Mouse (Mus musculus): Measurements from ENCODE around the gene Olfr695. TPM values are rescaled to one million over a fixed set of nuclear protein-coding genes. Genes with fewer than 3 reads are reported as not detected.
"Not testable (repeated sequence)": the region's sequence is repeated elsewhere in the genome, so short reads cannot be mapped to it uniquely, and the experiment has no call there.

The Olfr695 gene
- polyA plus RNA-seq (2015; fragmentation: Nextera tagmentation; extraction: Ambion mirVana), result not detected in 2 replicates

DNA sequence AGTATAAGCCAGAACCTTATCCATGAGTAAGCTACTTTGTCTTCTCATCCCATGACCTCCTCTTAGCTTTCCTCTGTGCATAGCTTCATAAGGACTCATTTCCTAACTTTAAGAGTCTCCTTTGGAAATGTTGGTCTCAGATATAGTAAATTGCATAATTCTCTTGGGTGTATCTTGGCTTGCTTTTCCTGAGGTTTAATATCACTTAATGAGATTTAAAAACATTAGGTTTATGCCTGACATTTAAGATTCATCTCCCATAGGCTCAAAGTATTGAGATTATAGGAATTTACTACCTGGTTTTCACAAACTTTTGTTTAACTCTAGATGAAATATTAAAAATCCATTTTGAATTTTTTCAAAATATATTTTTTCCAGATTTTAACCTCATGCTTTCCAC lies at the start of gene Olfr695:
Gene Olfr695, minus strand, starts transcription at position 101 of the 400 bp plus-strand sequence.
- Histone ChIP-seq H3K9me3 (ENCODE audit: control insufficient read depth, low read length) (no peaks in the 10 kb centered on the region), H3K36me3 (ENCODE audit: control insufficient read depth, insufficient read depth) (no peaks in the 10 kb centered on the region), H3K27me3 (replicated peaks; ENCODE audit: control insufficient read depth, insufficient read depth, low read length) (no peaks in the 10 kb centered on the region), H3K4me1 (replicated peaks; ENCODE audit: control insufficient read depth, insufficient read depth, low read length) (no peaks in the 10 kb centered on the region), H3K27ac (ENCODE audit: low read length) (no peak within 1 kb of the TSS), H3K9ac (replicated peaks; ENCODE audit: low read depth, low read length) (no peak within 1 kb of the TSS), H3K4me3 (replicated peaks; ENCODE audit: low read length) (no peak within 1 kb of the TSS), H3K4me2 (ENCODE audit: low read length) (no peak within 1 kb of the TSS)
- no peak for ATAC-seq

DNA sequence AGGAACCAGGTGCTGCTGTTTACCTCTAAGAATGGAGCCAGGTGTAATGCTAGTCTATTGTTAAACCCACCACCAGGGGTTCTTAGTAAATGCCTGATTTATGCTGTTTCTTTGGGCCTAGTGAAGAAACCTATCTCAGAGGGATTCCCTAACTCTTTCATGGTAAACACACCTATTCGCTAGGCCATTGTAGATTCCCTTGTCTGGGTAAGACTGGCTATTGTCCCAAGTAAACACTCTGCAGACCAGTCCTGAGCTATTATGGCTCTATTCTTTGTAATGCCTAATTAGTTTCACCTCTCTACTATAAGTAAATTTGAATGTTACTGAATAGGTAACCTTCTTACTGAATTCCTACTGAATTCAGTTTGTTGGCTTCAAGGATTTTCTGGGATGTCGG lies 44.8 kb upstream of the Olfr695 start:
- H3K9me3 ChIP-seq (ENCODE audit: control insufficient read depth, low read length); H3K4me2 ChIP-seq (ENCODE audit: low read length); H3K36me3 ChIP-seq (ENCODE audit: control insufficient read depth, insufficient read depth); H3K4me3 ChIP-seq (replicated peaks; ENCODE audit: low read length); ATAC-seq; H3K27me3 ChIP-seq (replicated peaks; ENCODE audit: control insufficient read depth, insufficient read depth, low read length); H3K9ac ChIP-seq (replicated peaks; ENCODE audit: low read depth, low read length); H3K4me1 ChIP-seq (replicated peaks; ENCODE audit: control insufficient read depth, insufficient read depth, low read length); H3K27ac ChIP-seq (ENCODE audit: low read length): not testable (repeated sequence)
- WGBS, result 88% methylated on average over 2 of the region's 2 CpGs

DNA sequence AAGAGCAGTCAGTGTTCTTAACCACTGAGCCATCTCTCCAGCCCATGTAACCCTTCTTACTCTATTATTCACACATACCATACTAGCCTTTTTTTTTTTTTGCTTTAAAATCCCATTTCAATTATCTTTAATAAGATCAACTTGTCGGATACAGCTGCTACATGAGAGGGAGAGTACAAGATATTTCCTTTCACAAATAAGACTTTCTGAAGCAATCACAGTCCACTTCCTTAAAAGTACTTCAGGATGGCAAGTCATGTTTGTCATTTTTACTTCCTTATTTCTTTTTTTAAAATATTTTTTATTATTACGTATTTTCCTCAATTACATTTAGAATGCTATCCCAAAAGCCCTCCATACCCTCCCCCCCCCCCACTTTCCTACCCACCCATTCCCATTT lies 42.6 kb upstream of the Olfr695 start:
- H3K27me3 ChIP-seq (replicated peaks; ENCODE audit: control insufficient read depth, insufficient read depth, low read length), result no peaks in the 10 kb centered on the region
- H3K9ac ChIP-seq (replicated peaks; ENCODE audit: low read depth, low read length), result no peak overlapping the region
- no peak overlapping the region for H3K27ac ChIP-seq (ENCODE audit: low read length)
- H3K9me3 ChIP-seq (ENCODE audit: control insufficient read depth, low read length), result 0 out of 2 replicates have a peak, but pooled peaks cover 3% of the 10 kb centered on the region
- no peak for ATAC-seq
- 97% methylated on average over 2 of the region's 2 CpGs for WGBS
- H3K4me1 ChIP-seq (replicated peaks; ENCODE audit: control insufficient read depth, insufficient read depth, low read length), result no peaks in the 10 kb centered on the region
- no peak overlapping the region for H3K4me2 ChIP-seq (ENCODE audit: low read length)
- no peaks in the 10 kb centered on the region for H3K36me3 ChIP-seq (ENCODE audit: control insufficient read depth, insufficient read depth)
- H3K4me3 ChIP-seq (replicated peaks; ENCODE audit: low read length), result no peak overlapping the region

DNA sequence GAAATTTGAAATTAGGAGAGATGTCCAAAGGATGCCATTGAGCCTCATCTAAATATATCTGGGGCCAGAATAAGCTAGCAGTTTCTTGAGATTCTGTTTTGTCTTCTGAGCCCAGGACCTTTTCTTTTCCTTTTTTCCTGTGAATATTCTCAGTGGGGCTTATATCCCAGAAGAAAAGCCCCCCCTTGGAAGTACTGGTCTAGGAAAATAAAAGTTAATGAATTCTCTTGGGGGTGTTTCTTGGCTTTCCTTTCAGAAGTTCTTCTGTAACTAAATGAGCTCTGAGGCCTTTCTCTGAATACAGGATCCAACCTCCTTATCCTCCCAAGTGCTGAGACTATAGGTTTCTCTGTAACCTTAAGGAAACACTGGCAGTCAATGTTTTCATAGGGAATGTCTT lies 39.1 kb upstream of the Olfr695 start, which contains the start of gene Olfr698:
Gene Olfr698, minus strand, starts transcription at position 101 of the 400 bp plus-strand sequence.
- no peaks in the 10 kb centered on the region for H3K36me3 ChIP-seq (ENCODE audit: control insufficient read depth, insufficient read depth)
- ATAC-seq, result no peak

DNA sequence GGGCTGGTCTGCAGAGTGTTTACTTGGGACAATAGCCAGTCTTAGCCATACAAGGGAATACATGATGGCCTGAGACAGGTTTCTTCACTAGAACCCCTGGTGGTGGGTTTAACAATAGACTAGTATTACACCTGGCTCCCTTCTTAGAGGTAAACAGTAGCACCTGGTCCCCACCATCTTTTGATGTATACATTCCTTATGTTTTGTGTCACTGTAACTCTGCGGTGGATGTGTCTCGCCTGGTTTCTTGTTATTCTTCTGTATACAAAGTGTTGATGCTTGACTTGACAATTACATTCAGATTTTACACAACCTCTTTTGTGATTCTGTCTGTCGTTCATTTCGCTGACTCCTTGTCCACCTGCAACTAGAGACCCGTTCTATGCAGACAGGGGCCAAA lies 29.6 kb upstream of the Olfr695 start:
- Histone ChIP-seq H3K27ac (ENCODE audit: low read length) (no peak overlapping the region), H3K36me3 (ENCODE audit: control insufficient read depth, insufficient read depth) (no peaks in the 10 kb centered on the region), H3K4me1 (replicated peaks; ENCODE audit: control insufficient read depth, insufficient read depth, low read length) (no peaks in the 10 kb centered on the region), H3K4me2 (ENCODE audit: low read length) (no peak overlapping the region), H3K9me3 (ENCODE audit: control insufficient read depth, low read length) (0 out of 2 replicates have a peak, but pooled peaks cover 2% of the 10 kb centered on the region), H3K9ac (replicated peaks; ENCODE audit: low read depth, low read length) (no peak overlapping the region), H3K27me3 (replicated peaks; ENCODE audit: control insufficient read depth, insufficient read depth, low read length) (no peaks in the 10 kb centered on the region), H3K4me3 (replicated peaks; ENCODE audit: low read length) (no peak overlapping the region)
- WGBS, result 87% methylated on average over 5 of the region's 5 CpGs
- ATAC-seq, result no peak

More for the DNA sequence above, 39.1 kb upstream of the Olfr695 start, which contains the start of gene Olfr698:
- Histone ChIP-seq H3K9me3 (ENCODE audit: control insufficient read depth, low read length) (no peaks in the 10 kb centered on the region), H3K4me2 (ENCODE audit: low read length) (no peak within 1 kb of the TSS), H3K4me3 (replicated peaks; ENCODE audit: low read length) (no peak within 1 kb of the TSS), H3K4me1 (replicated peaks; ENCODE audit: control insufficient read depth, insufficient read depth, low read length) (no peaks in the 10 kb centered on the region), H3K27ac (ENCODE audit: low read length) (no peak within 1 kb of the TSS), H3K9ac (replicated peaks; ENCODE audit: low read depth, low read length) (no peak within 1 kb of the TSS), H3K27me3 (replicated peaks; ENCODE audit: control insufficient read depth, insufficient read depth, low read length) (no peaks in the 10 kb centered on the region)

DNA sequence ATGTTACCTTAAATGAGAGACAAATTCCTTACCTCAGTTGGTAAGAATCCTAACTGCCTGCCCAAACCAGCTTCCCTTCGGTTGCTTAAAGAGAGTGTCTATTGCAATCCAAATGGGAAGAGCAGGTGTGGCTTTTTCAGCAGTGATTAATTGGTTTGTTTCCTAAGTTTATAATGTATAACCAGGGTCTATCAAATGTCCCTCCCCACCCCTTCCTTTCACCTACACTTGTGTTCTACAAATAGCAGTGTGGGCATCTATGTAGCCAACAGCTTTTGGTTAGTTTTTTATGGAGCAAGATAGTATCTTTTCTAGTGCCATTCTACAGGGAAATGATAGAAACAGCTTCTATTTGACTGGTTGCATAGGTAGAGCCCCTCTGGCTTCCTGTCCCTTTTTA lies 26.1 kb upstream of the Olfr695 start, which contains the start of gene Olfr697:
Gene Olfr697, minus strand, starts transcription at position 101 of the 400 bp plus-strand sequence.
- ATAC-seq, result no peak
- Histone ChIP-seq H3K27me3 (replicated peaks; ENCODE audit: control insufficient read depth, insufficient read depth, low read length) (no peaks in the 10 kb centered on the region), H3K4me3 (replicated peaks; ENCODE audit: low read length) (no peak within 1 kb of the TSS), H3K4me2 (ENCODE audit: low read length) (no peak within 1 kb of the TSS), H3K36me3 (ENCODE audit: control insufficient read depth, insufficient read depth) (no peaks in the 10 kb centered on the region), H3K9me3 (ENCODE audit: control insufficient read depth, low read length) (0 out of 2 replicates have a peak, but pooled peaks cover 2% of the 10 kb centered on the region), H3K27ac (ENCODE audit: low read length) (no peak within 1 kb of the TSS), H3K4me1 (replicated peaks; ENCODE audit: control insufficient read depth, insufficient read depth, low read length) (no peaks in the 10 kb centered on the region), H3K9ac (replicated peaks; ENCODE audit: low read depth, low read length) (no peak within 1 kb of the TSS)
- WGBS, result 83% methylated on average over 1 of the region's 1 CpGs

DNA sequence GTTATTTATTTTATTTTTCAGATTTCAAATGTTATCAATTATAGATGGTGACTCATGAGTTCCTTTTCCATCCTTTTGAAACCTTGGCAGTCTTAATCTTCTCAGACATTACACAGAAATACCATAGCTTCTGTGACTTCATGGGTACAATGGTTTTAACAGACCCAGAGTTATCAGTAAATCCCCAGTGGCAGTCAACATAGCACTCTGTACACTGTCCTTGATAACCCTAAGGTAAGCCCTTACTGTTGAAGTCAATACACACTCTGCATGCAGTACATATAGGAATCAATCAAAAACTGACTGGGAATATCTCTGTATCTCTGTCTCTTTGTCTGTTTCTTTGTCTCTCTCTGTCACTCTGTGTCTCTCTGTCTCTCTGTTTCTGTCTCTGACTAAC lies 20.8 kb upstream of the Olfr695 start:
- no peaks in the 10 kb centered on the region for H3K4me1 ChIP-seq (replicated peaks; ENCODE audit: control insufficient read depth, insufficient read depth, low read length)
- no peak overlapping the region for H3K9ac ChIP-seq (replicated peaks; ENCODE audit: low read depth, low read length)
- no peak overlapping the region for H3K4me2 ChIP-seq (ENCODE audit: low read length)
- no peaks in the 10 kb centered on the region for H3K27me3 ChIP-seq (replicated peaks; ENCODE audit: control insufficient read depth, insufficient read depth, low read length)
- H3K27ac ChIP-seq (ENCODE audit: low read length), result no peak overlapping the region
- H3K4me3 ChIP-seq (replicated peaks; ENCODE audit: low read length), result no peak overlapping the region
- no peaks in the 10 kb centered on the region for H3K36me3 ChIP-seq (ENCODE audit: control insufficient read depth, insufficient read depth)
- ATAC-seq, result no peak
- no peaks in the 10 kb centered on the region for H3K9me3 ChIP-seq (ENCODE audit: control insufficient read depth, low read length)

DNA sequence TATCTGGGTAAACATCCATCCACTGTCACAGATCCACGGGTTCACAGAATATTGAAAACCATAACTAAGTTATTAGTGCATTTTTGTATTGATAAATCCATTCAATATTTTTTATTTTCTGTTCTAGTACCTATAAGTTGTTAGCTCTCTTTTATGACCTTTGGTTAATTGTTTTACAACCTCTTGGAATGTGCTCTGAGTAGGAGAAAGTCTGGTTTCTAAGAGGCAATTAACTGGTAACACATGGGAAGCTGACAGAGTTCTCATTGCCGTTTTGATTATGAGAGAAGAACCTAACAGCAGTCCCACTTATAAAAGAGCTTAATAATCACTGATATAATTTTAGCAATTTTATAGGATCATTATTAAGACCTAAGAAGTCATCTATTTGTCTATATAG lies 17.5 kb upstream of the Olfr695 start:
- WGBS, result 64% methylated on average over 2 of the region's 2 CpGs
- no peak overlapping the region for H3K4me2 ChIP-seq (ENCODE audit: low read length)
- H3K27me3 ChIP-seq (replicated peaks; ENCODE audit: control insufficient read depth, insufficient read depth, low read length), result no peaks in the 10 kb centered on the region
- no peaks in the 10 kb centered on the region for H3K36me3 ChIP-seq (ENCODE audit: control insufficient read depth, insufficient read depth)
- ATAC-seq, result no peak
- H3K27ac ChIP-seq (ENCODE audit: low read length), result no peak overlapping the region
- no peak overlapping the region for H3K9ac ChIP-seq (replicated peaks; ENCODE audit: low read depth, low read length)
- no peaks in the 10 kb centered on the region for H3K4me1 ChIP-seq (replicated peaks; ENCODE audit: control insufficient read depth, insufficient read depth, low read length)
- H3K4me3 ChIP-seq (replicated peaks; ENCODE audit: low read length), result no peak overlapping the region
- no peaks in the 10 kb centered on the region for H3K9me3 ChIP-seq (ENCODE audit: control insufficient read depth, low read length)

DNA sequence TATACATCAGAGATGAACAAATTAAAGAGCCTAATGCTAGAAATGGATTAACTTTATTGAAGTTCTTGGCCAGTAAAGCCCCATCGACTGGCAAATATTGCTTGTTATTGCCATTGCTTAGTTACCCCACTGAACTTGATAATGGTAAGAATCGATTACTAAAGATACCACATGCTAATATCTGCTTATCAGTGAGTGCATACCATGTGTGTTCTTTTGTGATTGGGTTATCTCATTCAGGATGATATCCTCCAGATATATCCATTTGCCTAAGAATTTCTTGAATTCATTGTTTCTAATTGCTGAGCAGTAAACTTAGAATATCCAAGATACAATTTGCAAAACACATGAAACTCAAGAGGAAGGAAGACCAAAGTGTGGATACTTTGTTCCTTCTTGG lies 9.5 kb upstream of the Olfr695 start:
- H3K4me3 ChIP-seq (replicated peaks; ENCODE audit: low read length); H3K4me2 ChIP-seq (ENCODE audit: low read length); H3K27me3 ChIP-seq (replicated peaks; ENCODE audit: control insufficient read depth, insufficient read depth, low read length); H3K27ac ChIP-seq (ENCODE audit: low read length); H3K36me3 ChIP-seq (ENCODE audit: control insufficient read depth, insufficient read depth); ATAC-seq; H3K9ac ChIP-seq (replicated peaks; ENCODE audit: low read depth, low read length); H3K4me1 ChIP-seq (replicated peaks; ENCODE audit: control insufficient read depth, insufficient read depth, low read length); H3K9me3 ChIP-seq (ENCODE audit: control insufficient read depth, low read length): not testable (repeated sequence)
- WGBS, result 91% methylated on average over 2 of the region's 2 CpGs

DNA sequence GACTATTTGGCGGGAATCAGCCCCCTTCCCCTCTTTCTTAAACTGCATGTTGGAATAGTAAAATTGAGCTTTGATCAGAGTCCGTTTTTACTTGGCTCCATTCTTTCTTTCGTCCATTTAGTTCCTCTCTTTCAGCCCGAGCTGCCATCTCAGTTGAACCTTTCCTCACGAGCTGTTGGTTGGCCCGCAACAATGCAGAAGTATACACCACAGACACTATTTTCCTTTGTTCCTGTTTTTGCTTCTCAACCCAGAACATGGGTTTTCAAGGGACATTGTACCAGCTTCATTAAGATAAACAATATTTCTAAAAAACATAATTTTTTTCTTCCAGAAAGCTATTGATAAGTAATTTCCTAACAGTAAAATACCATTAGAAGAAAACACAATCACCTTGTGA lies 4.7 kb downstream of the Olfr695 start:
- Histone ChIP-seq H3K36me3 (ENCODE audit: control insufficient read depth, insufficient read depth) (no peaks in the 10 kb centered on the region), H3K4me3 (replicated peaks; ENCODE audit: low read length) (no peak overlapping the region), H3K9ac (replicated peaks; ENCODE audit: low read depth, low read length) (no peak overlapping the region), H3K4me1 (replicated peaks; ENCODE audit: control insufficient read depth, insufficient read depth, low read length) (no peaks in the 10 kb centered on the region), H3K27me3 (replicated peaks; ENCODE audit: control insufficient read depth, insufficient read depth, low read length) (no peaks in the 10 kb centered on the region), H3K4me2 (ENCODE audit: low read length) (no peak overlapping the region), H3K9me3 (ENCODE audit: control insufficient read depth, low read length) (no peaks in the 10 kb centered on the region), H3K27ac (ENCODE audit: low read length) (no peak overlapping the region)
- 94% methylated on average over 6 of the region's 6 CpGs for WGBS
- no peak for ATAC-seq

Data from forebrain, embryonic 16.5 days (tissue).